Mouse (Mus musculus): Measurements from ENCODE around the gene Gigyf2.

- TF ChIP-seq CTCF (IDR thresholded peaks at IDR 0.05 in 2 of 3, conservative IDR thresholded peaks at IDR 0.05 in 1 of 3; ENCODE audit: control insufficient read depth in 1 of 3, insufficient read depth in 1 of 3, low read depth in 2 of 3, low read length in 3 of 3, poor library complexity in 1 of 3, severe bottlenecking in 1 of 3): no peak
- TF ChIP-seq EP300 (IDR thresholded peaks at IDR 0.05; ENCODE audit: low read depth in 1 of 2, low read length in 2 of 2): no peak
- TF ChIP-seq MAX (IDR thresholded peaks at IDR 0.05; ENCODE audit: low read length): no peak
- TF ChIP-seq NRF1 (IDR thresholded peaks at IDR 0.05; ENCODE audit: insufficient read depth, low read depth, low read length, poor library complexity, severe bottlenecking): no peak
- no peak for TF ChIP-seq BHLHE40 (IDR thresholded peaks at IDR 0.05; ENCODE audit: borderline replicate concordance, low read depth, low read length)
- TF ChIP-seq MAFK (IDR thresholded peaks at IDR 0.05; ENCODE audit: borderline replicate concordance, low read depth, low read length): no peak
- TF ChIP-seq GABPA (IDR thresholded peaks at IDR 0.05; ENCODE audit: low read depth, low read length): no peak
- TF ChIP-seq JUND (IDR thresholded peaks at IDR 0.05; ENCODE audit: low read depth, low read length): no peak
- no peak for TF ChIP-seq ELF1 (IDR thresholded peaks at IDR 0.05; ENCODE audit: low read depth, low read length)
- TF ChIP-seq ZKSCAN1 (IDR thresholded peaks at IDR 0.05; ENCODE audit: low read depth, low read length): no peak
- TF ChIP-seq TAL1 (IDR thresholded peaks at IDR 0.05; ENCODE audit: low read length): no peak
- no peak for TF ChIP-seq POLR2A (IDR thresholded peaks at IDR 0.05; ENCODE audit: control insufficient read depth in 1 of 2, insufficient read depth in 1 of 2, low read depth in 1 of 2, low read length in 2 of 2, poor library complexity in 1 of 2)
- no peak for TF ChIP-seq CHD2 (IDR thresholded peaks at IDR 0.05; ENCODE audit: low read length)
- no peak for TF ChIP-seq GATA1 (IDR thresholded peaks at IDR 0.05; ENCODE audit: low read depth, low read length)
These were observed 33.5 kb downstream of the Gigyf2 start for GRCm38 (mm10) chr1:87360276-87360675.

Data from MEL (cell line).